Mouse (Mus musculus) mouse embryonic stem cell (cell line): ENCODE results near the gene Fancc.
"Not testable (repeated sequence)": the region's sequence is repeated elsewhere in the genome, so short reads cannot be mapped to it uniquely, and the experiment has no call there.

Experiments
- in situ Hi-C, 2 experiments: fragments of 300-500 bp; cut with MboI; formaldehyde crosslinking; loops; 1 replicate in 1 of 2; 3 replicates in 1 of 2; pipeline ENCODE4 v1.14.3; 2019 to 2020; ENCODE audit warnings: low sequenced_read_pairs in 2 of 2, low pct_unique_long_range_greater_than_20kb in 1 of 2, mixed read lengths in 1 of 2; ENCODE audit not compliant: unreplicated experiment in 1 of 2

Gene Fancc

DNA sequence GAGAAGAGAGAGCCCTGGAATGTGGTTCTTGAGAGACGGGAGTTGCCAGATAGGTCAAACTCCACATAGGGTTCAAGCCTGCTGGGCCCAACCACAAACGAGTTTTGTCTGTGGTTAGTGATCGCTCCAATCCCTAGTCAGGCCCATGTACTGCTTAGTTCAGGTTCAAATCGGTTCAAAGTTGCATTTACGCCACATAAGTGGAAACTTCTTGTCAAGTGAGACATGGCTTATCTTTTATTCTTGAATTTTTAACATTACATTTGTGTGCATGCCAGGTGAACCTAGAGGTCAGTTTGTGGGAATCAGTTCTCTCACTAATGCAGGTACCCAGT lies 65.3 kb downstream of the Fancc start:
- in situ Hi-C loops = no loop called here

DNA sequence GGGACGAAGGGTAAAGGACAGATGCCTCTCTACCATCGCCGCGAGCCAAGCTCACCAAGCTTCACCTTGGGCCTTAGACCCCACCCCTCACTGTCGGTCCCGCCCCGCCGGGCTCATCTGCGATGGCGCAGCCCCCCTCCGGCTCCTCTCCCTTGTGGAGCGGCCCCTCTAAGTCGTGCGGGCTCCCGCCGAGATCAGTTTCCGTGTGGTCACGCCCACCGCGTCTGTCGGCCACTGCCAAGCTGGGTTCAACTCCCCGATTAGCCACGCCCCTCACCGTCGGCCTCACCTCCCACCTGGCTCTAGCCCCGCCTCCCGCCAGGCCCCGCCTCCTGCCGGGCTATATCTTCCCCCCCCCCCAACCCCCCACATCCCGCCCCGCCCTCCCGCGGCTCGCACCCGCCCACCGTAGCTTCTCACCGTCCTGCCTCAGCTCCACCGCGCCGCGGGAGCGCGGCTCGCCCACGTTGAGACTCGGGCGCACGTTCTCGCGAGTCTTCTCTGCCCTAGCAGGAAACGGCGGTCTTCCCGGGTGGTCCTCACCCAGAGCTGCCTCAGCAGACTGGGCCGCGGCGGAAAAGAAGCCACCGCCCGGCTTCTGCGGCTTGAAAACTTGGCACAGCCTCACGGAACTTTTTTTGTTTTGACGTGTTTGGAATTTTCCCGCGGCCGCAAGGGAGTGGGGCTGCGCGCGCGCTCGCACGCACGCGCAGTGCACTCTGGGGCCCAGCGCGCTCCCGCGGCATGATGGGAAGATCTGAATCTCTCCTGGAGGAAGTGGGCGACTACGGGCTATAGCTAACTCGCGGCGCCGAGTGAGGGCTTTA lies 65.8 kb downstream of the Fancc start:
- in situ Hi-C loops = no loop called here

DNA sequence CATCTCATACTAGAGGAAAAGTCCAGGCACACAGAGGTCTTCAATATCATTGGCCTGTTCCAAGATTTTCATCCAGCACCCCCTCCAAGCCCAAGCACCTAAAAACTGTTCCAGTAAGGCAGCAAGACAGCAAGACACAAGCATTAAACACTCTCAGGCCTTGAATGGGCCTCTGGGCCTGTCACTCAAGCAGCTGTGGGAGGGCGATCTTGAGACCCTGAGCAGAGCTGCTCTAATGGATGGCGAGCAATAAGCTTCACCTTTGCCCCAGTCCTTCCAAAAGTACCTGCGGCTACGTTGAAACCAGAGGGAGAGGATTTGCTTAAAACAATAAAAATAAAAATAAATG lies 66.4 kb downstream of the Fancc start:
- in situ Hi-C loops = no loop called here

DNA sequence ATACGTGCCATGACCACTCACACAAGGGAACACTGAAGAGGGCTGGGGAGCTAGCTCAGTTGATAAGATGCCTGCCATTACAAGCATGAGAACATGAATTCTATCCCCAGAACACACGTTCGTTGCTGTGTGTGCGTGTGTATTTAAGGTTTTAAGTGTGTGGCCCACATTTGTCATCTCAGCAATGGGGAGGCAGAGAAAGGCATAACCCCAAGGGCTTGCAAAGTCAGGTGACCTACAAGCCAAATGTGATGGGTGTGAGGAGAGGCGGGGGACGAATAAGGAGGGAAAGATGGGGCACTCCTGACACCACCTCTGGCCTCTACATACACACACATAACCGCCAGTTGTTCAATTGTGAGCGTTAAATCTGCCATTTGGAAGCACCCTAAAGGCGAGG lies 66.9 kb downstream of the Fancc start:
- in situ Hi-C loops = no loop called here

DNA sequence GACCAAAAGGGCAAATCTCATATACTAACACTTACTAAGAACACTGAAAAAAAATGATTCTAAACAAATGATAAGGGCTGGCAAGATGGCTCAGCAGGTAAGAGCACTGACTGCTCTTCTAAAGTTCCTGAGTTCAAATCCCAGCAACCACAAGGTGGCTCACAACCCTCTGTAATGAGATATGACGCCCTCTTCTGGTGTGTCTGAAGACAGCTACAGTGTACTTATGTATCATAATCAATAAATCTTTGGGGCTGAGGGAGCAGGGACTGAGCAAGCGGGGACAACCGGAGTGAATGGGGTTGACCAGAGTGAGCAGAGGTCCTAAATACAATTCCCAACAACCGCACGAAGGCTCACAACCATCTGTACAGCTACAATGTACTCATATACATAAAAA lies 68.9 kb downstream of the Fancc start:
- in situ Hi-C loops = not testable (repeated sequence)

DNA sequence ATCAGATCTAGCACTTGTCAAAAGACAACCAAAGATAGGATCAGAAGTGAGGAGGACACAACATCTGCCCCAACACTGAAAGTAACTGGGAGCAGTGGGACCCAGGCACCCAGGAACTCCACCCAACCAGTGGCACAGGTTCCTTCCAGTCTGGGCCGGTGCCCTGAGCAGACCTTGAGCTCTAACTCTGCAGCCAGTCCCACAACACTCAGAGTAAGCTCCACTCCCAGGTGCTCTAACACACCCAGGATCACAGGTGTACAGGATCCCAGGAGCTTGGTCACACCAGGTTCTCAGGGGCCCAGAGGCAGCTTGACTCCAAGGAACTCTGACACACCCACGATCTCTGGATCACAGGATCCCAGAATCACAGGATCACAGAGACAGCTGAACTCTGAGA lies 74.0 kb downstream of the Fancc start:
- in situ Hi-C loops = no loop called here

DNA sequence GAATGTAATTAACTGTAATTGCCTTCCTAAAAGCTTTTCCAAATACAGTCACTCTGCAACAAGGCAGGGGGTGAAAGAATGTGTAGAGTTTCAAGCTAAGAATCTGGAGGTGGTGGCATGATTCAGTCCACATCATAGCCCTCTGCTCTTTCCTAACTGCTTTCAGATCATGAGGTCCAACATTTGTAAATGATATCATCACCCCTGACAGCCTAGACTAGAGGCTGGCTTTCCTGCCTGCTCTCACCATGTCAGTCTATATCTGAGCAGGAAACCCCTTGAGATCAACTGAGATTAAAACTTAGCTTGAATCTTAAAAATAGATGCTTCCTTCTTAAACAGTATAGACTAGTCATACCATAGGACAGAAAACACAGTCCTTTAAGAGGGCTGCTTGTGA lies 75.9 kb downstream of the Fancc start:
- in situ Hi-C loops = no loop called here

DNA sequence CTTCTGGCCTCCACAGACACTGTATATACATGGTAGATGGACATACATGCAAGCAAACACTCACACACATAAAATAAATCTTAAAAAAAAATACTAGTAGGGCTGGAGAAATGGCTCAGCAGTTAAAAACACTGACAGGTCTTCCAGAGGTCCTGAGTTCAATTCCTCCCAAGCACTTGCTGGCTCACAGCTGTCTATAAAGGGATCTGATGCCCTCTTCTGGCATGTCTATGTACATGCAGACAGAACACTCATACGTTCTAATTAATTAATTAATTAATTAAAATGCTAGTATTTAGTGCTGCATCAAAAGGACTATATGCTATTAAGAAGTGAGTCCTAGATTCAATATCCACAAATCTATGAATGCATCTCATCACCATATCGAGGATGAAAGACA lies 78.9 kb downstream of the Fancc start:
- in situ Hi-C loops = no loop called here

DNA sequence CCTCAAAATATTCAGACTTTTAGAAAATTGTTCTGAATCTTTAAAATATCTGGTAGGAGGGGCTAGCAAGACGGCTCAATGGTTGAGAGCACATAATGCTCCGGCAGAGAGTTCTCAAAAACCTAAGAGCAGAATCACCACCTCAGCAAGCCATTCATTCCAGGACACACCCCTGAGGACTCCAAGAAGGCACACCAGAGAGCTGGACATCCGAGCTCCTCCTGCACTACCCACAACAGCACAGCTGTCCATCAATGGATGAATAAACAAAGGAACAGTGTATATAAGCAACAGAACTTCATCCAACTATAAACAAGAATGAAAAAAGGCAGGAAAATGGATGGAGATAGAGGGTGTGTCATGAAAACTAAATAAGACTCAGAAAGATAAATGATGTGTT lies 80.3 kb downstream of the Fancc start:
- in situ Hi-C loops = no loop called here

DNA sequence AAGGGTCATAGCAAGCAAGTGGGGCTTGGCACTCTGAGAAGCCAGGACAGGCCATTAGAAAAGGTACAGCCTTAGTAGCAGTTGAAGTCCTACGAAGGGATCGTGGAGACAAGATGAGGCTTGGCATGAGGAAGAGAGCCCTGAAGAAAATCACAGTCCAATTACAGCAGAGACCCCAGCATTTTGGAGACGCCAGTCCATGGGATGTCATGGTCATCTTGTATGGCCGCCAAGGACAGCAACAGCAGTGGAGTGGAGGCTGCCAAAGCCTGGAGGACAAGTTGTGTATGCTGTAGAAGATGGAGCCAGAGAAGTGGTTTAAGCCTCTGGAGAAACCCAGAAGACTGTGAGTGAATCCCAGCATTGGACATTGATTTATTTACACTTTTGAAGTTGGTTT lies 84.4 kb downstream of the Fancc start:
- in situ Hi-C loops = no loop called here

DNA sequence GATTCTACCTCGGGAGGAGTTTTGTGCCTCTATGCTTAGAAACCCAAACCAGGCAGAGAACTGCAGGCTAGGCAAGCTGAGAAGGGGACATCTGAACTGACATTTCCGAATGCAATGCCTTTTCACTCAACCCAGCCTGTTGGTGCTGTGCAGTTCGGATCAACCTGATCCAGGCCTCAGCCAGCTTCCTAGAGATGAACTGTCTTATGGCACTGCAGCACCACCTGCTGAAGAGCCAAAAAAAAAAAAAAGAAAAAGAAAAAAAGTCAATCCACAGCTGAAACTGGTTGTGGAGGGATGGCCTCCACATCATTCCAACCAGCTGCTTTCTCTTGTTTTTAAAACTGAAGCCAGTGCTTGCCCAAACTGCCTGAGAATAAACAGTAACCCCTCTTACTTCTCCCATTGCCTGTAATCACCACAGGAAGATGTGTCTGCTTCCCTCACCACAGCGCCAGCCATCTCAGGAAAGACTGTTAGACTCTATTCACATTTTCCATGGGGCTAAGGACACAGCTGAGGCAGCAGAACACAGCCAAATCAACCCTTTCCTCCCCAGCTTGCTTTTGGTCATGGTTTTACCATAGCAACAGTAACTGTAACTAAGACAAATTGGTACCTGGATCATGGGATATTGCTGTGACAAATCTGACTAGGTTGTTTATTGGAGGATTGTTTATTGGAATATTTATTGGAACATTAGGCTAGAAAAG lies 85.6 kb downstream of the Fancc start:
- in situ Hi-C loops = no loop called here

DNA sequence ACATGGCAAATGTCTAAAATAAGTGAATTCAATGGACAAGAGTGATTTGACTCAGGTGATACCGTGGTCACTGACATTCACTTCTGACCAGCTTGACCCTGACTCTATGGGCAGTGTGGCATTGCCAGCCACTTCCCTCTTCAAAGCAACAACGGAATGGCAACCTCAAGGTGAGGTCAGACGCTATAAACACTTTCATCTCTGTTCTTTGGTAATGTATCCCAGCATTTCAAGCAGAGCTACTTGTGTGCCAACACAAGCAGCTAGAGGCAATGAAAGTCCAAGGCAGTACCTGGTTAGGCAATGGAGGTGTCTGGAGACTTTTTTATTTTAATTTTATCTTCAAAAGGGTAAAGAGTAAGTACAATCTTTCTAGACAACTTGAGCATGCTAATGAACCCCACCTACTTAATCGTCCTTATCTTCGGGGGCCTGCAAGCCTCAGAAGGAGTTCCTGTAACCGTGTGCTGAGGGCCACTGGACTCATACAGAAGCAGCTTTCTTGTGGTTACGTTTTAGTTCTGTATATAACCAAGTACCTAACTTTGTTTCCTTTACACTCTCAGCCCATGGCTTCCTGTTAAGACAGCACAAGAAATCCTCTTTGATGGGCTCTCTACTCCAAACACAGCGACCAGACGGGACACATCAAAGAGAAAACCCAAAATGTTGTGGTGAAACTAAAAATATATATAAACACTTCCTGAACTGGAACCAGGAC lies 86.3 kb downstream of the Fancc start:
- in situ Hi-C loops = no loop called here

DNA sequence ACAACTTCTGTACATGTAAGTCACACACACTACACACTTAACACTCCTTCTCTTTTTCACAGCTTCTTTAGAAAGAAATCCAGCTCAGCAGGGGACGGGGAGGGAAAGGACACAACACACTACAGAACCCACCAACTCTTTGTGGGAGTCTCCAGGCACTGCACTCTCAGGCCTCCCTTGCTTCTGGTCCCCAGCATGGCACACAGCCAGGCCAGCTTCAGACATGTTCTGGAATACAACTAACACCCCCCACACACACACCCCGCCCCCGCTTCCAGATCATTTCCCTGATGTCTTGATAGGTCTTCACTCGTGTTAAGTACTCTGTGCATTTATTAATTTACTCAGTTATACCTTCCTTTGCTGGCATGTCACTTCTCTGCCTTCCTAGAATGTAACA lies 91.9 kb downstream of the Fancc start:
- in situ Hi-C loops = no loop called here

DNA sequence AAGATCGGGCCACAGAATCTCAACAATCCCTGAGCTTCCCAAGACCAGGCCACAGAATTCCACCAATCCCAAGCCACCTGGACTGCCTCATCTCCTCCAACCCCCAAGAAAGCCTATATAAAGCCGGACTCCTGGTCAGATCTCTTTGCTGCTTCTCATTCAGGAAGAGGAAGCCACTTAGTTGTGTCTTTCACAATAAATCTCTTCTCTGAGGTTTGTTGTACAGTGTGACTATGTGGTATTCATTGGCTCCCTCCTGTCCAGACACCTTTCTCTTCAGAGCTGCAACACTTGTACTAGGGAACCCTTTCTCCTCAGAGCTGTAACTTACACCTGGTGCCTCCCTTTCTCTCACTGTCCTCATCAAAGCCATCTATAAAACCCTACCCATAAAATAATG lies 92.4 kb downstream of the Fancc start:
- in situ Hi-C loops = no loop called here

DNA sequence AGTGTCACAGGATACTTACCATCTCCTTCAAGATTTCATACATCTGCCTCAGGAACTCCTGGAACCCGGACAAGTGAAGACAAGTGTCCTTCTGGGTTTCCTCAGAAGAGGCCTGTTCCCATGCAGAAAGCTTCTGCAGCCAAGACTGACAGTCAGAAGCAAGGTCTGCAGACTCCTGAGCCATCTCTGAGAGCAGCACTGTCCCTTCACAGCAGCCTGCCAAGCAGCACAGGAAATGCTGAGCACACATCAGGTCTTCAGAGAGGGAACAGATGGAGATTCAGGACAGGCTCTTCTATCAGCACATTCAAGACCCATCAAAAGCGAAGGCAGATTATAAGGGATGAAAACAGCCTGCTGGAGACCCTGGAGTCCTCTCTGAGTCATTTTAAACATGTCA lies 94.3 kb downstream of the Fancc start:
- in situ Hi-C loops = no loop called here

DNA sequence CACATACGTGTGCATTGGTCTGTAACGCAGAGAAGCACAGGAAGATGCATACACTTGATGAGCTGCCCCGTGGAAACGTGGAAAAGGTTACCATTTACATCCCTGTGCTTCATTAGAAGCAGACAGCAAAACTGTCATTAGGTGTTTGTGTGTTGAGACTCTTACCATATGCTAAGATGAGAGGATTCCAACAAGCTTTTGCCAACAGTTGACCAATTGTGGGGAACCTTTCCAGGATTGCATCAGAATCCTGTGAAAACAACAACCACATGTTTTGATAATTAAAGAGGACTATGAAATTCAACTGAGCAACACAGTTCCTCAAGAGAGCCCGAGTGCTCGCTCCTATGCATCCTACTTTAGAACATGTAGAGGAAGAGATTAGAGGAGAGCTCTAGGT lies 97.0 kb downstream of the Fancc start:
- in situ Hi-C loops = no loop called here

DNA sequence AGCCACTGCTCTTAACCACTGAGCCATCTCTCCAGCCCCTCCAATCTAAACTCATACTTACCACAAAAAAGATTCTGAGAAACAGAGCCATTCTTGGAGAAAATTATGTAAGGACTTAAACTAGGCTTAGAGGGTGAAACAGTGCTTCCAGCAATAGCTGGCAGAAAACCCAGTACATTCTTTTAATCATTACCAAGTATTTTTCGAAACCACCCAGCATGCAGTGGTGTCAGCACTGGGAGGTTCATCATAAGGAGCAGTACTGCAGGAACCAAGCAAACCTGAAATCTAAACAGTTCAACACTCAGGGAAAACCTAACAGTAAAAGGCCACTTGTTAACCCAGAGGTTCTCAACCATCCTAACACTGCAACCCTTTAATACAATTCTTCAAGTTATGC lies 99.7 kb downstream of the Fancc start:
- in situ Hi-C loops = no loop called here

DNA sequence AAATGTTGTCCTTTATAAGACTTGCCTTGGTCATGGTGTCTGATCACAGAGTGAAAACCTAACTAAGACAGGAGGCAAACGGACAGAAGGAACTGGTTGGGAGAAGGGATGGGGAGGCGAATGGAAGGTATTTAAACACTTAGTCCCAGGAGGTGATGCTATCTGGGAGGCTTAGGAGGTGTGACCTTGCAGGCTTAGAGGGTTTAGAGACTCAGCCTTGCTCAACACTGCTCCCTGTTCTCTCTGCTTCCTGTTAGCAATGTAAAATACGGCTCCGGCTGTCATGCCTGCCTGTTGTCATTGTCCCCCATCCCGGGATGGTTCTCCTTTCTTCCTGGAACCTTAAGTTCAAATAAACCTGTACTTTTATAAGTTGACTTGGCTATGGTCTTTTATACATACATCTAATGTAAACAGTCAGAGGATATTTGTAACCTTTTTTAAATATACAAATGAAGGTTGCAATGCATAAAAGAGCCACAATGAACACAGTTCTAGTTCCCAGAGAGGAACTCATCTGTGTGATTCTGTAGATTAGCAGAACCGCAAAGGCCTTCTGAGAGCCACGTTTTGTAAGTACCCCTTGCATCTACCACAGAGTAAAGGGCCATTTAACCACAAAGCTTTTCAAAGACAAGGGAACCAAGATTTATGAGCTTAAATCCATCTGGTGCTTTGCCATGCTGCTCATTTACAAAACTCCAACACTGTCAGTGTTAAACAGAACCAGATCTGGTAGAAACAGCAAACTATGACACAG lies 102.6 kb downstream of the Fancc start:
- in situ Hi-C loops = no loop called here

DNA sequence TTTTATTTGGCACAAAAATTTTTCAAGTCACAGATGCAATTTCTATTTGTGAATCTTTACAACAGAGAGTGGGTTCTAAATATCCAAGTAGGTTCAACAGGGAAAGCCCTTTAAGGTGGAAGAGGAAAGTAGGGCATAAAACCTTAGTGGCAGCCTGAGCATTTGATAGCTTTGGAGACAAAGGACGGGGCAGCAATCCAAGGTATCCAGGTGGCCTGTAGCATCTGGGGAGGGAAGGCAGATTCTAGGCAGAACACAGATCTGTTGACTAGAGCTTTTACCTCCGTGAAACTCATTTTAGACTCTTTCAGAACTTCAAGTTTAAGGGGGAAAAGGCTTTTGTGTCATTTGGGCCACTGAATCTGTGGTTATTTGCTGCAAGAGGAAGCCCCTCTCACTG lies 111.8 kb downstream of the Fancc start:
- in situ Hi-C loops = no loop called here
